Mouse (Mus musculus) forebrain, embryonic 14.5 days (tissue): Measurements from ENCODE around the gene Mtfr1l. TPM values are rescaled to one million over a fixed set of nuclear protein-coding genes. Genes with fewer than 3 reads are reported as not detected.

Source experiments
- ATAC-seq: fragments of 200-750 bp; cut with Nextera tagmentation; 2 replicates; pipeline ENCODE4 v1.8.0; 2017; ENCODE audit warnings: mild to moderate bottlenecking, moderate library complexity
- DNase-seq: peaks from one replicate; pipeline ENCODE4 v3.0.0-alpha.2; 2015; ENCODE audit warnings: low spot score
- H3K27ac ChIP-seq: fragments of 300-500 bp; sonication (generic); 2 replicates; pipeline ENCODE4 v1.5.1; 2014; ENCODE audit warnings: low read depth, mild to moderate bottlenecking, control low read depth, low read length, moderate library complexity
- H3K27me3 ChIP-seq: fragments of 300-500 bp; sonication (generic); replicated peaks from 2 replicates; pipeline ENCODE4 v1.6.1; 2014; ENCODE audit warnings: low read length, control low read depth, mixed read lengths; ENCODE audit not compliant: control insufficient read depth, insufficient read depth
- H3K36me3 ChIP-seq: fragments of 300-500 bp; sonication (generic); 2 replicates; pipeline ENCODE4 v1.6.1; 2014; ENCODE audit warnings: low read length, control low read depth; ENCODE audit not compliant: control insufficient read depth, insufficient read depth
- H3K4me1 ChIP-seq: fragments of 300-500 bp; sonication (generic); 2 replicates; pipeline ENCODE4 v1.6.1; 2014; ENCODE audit warnings: antibody characterized with exemption, low read length, control low read depth; ENCODE audit not compliant: control insufficient read depth, insufficient read depth
- H3K4me2 ChIP-seq: fragments of 300-500 bp; sonication (generic); 2 replicates; pipeline ENCODE4 v1.6.1; 2014; ENCODE audit warnings: mild to moderate bottlenecking, control low read depth, low read length
- H3K4me3 ChIP-seq: fragments of 300-500 bp; sonication (generic); 2 replicates; pipeline ENCODE4 v1.5.1; 2014; ENCODE audit warnings: low read depth, low read length, control low read depth
- H3K9ac ChIP-seq: fragments of 300-500 bp; sonication (generic); 2 replicates; pipeline ENCODE4 v1.6.1; 2014; ENCODE audit warnings: mild to moderate bottlenecking, low read length, control low read depth, moderate library complexity
- H3K9me3 ChIP-seq: fragments of 300-500 bp; sonication (generic); replicated peaks from 2 replicates; pipeline ENCODE4 v1.6.1; 2016; ENCODE audit warnings: low read length, control low read depth, mixed read lengths; ENCODE audit not compliant: control insufficient read depth
- WGBS: fragments of 180-500 bp; shearing (Covaris S2); extraction: QIAGEN DNeasy Blood & Tissue Kit; methylation state at CpG from one replicate; pipeline ENCODE4 v1.1.7; 2014; 5-methylcytosine and 5-hydroxymethylcytosine counted together
- polyA plus RNA-seq: library from polyadenylated mRNA; unstranded; fragments of >200 nt; fragmentation: Nextera tagmentation; extraction: Ambion mirVana; gene quantifications from 2 replicates; pipeline ENCODE4 v1.2.1, GENCODE M21; 2014

Mtfr1l gene
- polyA plus RNA-seq, 1 experiment from 2014 or later = 177 TPM

- H3K4me3 ChIP-seq = no peak overlapping the region
- 96% methylated on average over 8 of the region's 8 CpGs for WGBS
- H3K27me3 ChIP-seq = no peaks in the 10 kb centered on the region
- peaks cover 5% of the 10 kb centered on the region for H3K9me3 ChIP-seq
- H3K4me1 ChIP-seq = peaks cover 6% of the 10 kb centered on the region; the same call in 1 of the 2 replicates
- no peak for DNase-seq
- no peak for ATAC-seq
- peaks cover 45% of the 10 kb centered on the region for H3K36me3 ChIP-seq
- no peak overlapping the region for H3K4me2 ChIP-seq
- no peak overlapping the region for H3K9ac ChIP-seq
- H3K27ac ChIP-seq = no peak overlapping the region
Observed at GRCm38 (mm10) chr4:134549899-134550298, 14.7 kb upstream of the Mtfr1l start.

GRCm38 (mm10) chr4:134548169-134548938 lies 13.2 kb upstream of the Mtfr1l start:
- H3K9ac ChIP-seq = no peak overlapping the region
- H3K9me3 ChIP-seq = peaks cover 5% of the 10 kb centered on the region
- H3K4me1 ChIP-seq = peaks cover 6% of the 10 kb centered on the region; the same call in 1 of the 2 replicates
- H3K36me3 ChIP-seq = peaks cover 55% of the 10 kb centered on the region
- DNase-seq (no peak), ATAC-seq (no peak)
- H3K4me3 ChIP-seq = no peak overlapping the region
- no peak overlapping the region for H3K27ac ChIP-seq
- no peak overlapping the region for H3K4me2 ChIP-seq
- WGBS = 63% methylated on average over 18 of the region's 18 CpGs
- H3K27me3 ChIP-seq = no peaks in the 10 kb centered on the region

- Histone ChIP-seq H3K4me1 (peaks cover 6% of the 10 kb centered on the region; the same call in 1 of the 2 replicates), H3K9me3 (peaks cover 5% of the 10 kb centered on the region), H3K27ac (no peak overlapping the region), H3K4me3 (no peak overlapping the region), H3K4me2 (no peak overlapping the region), H3K9ac (no peak overlapping the region), H3K27me3 (no peaks in the 10 kb centered on the region), H3K36me3 (peaks cover 65% of the 10 kb centered on the region)
- 70% methylated on average over 9 of the region's 9 CpGs for WGBS
- ATAC-seq (no peak), DNase-seq (no peak)
Observed at GRCm38 (mm10) chr4:134546814-134547705, 11.9 kb upstream of the Mtfr1l start.

DNA sequence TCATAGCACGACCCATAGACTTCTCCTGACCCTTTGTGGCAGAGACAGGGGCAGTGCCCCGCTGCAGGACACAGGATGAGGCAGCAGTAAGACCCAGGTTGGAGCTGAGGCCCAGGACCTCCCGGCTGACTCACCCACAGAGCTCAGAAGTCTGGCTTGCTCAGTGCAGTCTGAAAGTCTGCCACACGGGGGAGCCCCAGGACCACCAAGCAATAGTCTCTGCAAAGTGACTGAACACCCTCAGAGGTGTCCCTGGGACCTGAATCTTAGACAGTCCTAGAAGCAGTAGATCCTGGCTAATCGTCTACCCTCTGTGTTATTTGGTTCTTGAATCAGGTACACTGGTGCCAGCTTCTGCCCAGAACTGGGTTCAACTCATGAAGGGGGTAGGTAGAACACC lies 8.1 kb upstream of the Mtfr1l start:
- Histone ChIP-seq H3K36me3 (peaks cover 87% of the 10 kb centered on the region), H3K4me2 (no peak overlapping the region), H3K4me3 (no peak overlapping the region), H3K27me3 (no peaks in the 10 kb centered on the region), H3K27ac (no peak overlapping the region), H3K9ac (no peak overlapping the region), H3K9me3 (no peaks in the 10 kb centered on the region), H3K4me1 (no peaks in the 10 kb centered on the region)
- peak; percentile 92 for DNase-seq
- ATAC-seq = peak; percentile 83
- WGBS = 9% methylated on average over 5 of the region's 5 CpGs

GRCm38 (mm10) chr4:134542726-134543125 lies 7.5 kb upstream of the Mtfr1l start:
- Histone ChIP-seq H3K27me3 (no peaks in the 10 kb centered on the region), H3K4me2 (no peak overlapping the region), H3K9ac (no peak overlapping the region), H3K4me3 (no peak overlapping the region), H3K36me3 (peaks cover 85% of the 10 kb centered on the region), H3K4me1 (no peaks in the 10 kb centered on the region), H3K9me3 (no peaks in the 10 kb centered on the region), H3K27ac (no peak overlapping the region)
- WGBS = 95% methylated on average over 9 of the region's 9 CpGs
- ATAC-seq (no peak), DNase-seq (no peak)

- no peaks in the 10 kb centered on the region for H3K9me3 ChIP-seq
- 70% methylated on average over 10 of the region's 10 CpGs for WGBS
- H3K4me3 ChIP-seq = no peak overlapping the region
- peaks cover 7% of the 10 kb centered on the region for H3K4me1 ChIP-seq
- no peak for ATAC-seq
- no peaks in the 10 kb centered on the region for H3K27me3 ChIP-seq
- peaks cover 52% of the 10 kb centered on the region for H3K36me3 ChIP-seq
- H3K27ac ChIP-seq = 0 out of 2 replicates have a peak overlapping the region, but pooled peaks have one; percentile 9
- no peak overlapping the region for H3K9ac ChIP-seq
- peak; percentile 43 for DNase-seq
- no peak overlapping the region for H3K4me2 ChIP-seq
Observed at GRCm38 (mm10) chr4:134538997-134539580, 3.9 kb upstream of the Mtfr1l start.

DNA sequence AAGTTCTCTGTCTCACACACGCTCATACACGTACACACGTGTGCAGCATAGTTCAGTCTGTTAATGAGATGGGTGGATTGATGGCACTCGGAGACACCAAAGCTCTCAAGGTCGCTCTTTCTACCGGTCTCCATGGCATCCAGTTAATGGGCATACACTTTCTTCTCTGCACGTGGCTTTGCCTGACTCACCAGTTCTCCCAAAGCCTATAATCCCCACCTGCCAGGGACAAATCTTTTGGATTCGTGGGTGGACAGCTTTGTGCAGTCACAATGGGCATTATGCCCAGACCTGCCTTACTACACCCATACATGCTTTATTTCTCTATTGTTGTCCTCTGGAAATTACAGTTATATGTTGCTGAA lies 582 bp upstream of the Mtfr1l start:
- H3K9me3 ChIP-seq = no peaks in the 10 kb centered on the region
- H3K36me3 ChIP-seq = peaks cover 31% of the 10 kb centered on the region
- H3K27ac ChIP-seq = no peak overlapping the region; the same call in 1 of the 2 replicates
- H3K4me3 ChIP-seq = peak overlapping the region; percentile 90
- 7% methylated on average over 8 of the region's 8 CpGs for WGBS
- H3K27me3 ChIP-seq = no peaks in the 10 kb centered on the region
- H3K4me1 ChIP-seq = peaks cover 14% of the 10 kb centered on the region
- peak; percentile 22 for DNase-seq
- ATAC-seq = peak; percentile 22; the same call in 1 of the 2 replicates
- peak overlapping the region; percentile 97 for H3K4me2 ChIP-seq
- H3K9ac ChIP-seq = peak overlapping the region; percentile 56

DNA sequence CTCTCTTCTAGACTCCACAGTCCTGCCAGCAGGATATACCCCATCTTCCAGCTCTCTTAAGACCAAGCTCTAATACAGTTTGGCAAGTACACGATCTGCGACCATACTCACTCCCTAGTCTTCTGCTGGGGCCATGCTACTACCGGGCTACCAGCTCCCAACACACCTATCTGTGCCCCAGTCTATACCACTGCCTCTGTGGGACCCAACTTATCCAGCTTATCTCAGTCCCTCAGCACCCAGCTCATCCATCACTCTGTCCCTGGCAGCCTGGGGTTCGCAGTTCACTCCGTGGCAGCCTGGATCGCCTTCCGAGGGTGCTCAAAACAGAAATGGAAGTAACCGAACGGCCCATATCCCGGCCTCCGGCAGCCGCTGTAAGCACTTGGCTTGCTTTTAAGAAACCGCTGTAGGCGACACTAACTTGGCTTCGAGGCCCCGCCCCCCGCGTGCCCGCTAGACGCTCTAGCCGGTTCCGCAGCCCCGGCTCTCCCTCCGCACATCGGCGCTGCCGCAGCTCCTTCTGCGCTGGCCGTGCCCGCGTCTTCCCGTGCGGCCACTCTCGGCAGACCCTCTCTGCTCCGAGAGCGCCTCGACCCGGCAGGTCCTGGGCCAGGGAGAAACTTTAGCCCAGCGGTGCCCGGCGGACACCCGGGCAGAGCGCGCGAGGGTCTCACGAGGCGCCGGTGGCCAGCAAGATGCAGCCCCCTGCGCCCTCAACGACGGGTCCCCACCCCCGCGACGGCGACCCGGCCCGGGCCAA lies 882 bp downstream of the Mtfr1l start:
- H3K9me3 ChIP-seq = no peaks in the 10 kb centered on the region
- H3K36me3 ChIP-seq = peaks cover 31% of the 10 kb centered on the region
- H3K4me1 ChIP-seq = peaks cover 14% of the 10 kb centered on the region
- peak overlapping the region; percentile 82 for H3K9ac ChIP-seq
- peak overlapping the region; percentile 90 for H3K4me3 ChIP-seq
- peak; percentile 15 for ATAC-seq
- H3K4me2 ChIP-seq = peak overlapping the region; percentile 97
- DNase-seq = peak; percentile 70
- peak overlapping the region; percentile 76 for H3K27ac ChIP-seq
- WGBS = 1% methylated on average over 49 of the region's 57 CpGs
- no peaks in the 10 kb centered on the region for H3K27me3 ChIP-seq
